Mouse (Mus musculus) spleen, postnatal 10 days (tissue): ENCODE measurements around the gene Olfr419.

Experiments used
- DNase-seq, 2 experiments: peaks; one replicate each; pipeline ENCODE4 v3.0.0; 2021 to 2022; ENCODE audit warnings: low spot score in 2 of 2

Gene Olfr419

DNA sequence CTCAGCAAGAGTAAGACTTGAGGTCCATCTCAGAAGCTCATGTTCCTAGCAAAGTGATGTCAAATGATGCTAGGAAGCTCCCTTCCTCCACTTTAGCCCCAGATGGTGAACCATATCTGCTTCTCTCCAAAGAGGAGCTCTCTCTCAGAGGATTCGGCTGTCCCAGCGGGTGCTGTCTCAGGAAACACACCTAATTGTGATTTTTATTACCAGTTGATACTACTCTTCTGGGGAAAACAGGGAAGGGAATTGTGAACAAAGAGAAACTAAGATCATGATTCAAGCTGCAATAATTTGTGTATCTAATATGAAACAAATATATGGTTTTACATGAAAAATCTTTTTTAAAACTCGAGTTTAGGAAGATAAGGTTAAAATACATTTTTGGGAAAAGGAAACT lies at the start of gene Olfr419:
Gene Olfr419 (minus strand): TSS at position 101 of the 400 bp plus-strand sequence.
- DNase-seq = no peak

DNA sequence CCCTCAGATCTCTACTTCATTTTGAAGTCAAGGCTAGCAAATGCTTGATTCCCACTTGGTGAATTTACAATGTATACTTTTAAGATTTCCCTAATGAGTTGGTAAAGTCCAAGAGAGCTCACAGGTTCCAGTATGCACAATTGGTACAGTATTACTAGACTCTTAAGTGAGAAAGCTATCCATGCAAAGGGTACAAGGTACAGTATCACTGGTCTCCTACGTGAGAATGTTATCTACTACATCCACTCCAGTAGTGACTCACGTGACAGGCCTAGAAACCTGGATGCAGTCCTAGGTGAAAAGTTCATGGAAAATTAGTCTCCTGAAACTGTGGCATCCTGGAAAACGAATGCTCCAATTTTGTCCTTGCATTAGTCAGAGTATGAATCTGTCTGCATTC lies 18.8 kb upstream of the Olfr419 start:
- no peak for DNase-seq

DNA sequence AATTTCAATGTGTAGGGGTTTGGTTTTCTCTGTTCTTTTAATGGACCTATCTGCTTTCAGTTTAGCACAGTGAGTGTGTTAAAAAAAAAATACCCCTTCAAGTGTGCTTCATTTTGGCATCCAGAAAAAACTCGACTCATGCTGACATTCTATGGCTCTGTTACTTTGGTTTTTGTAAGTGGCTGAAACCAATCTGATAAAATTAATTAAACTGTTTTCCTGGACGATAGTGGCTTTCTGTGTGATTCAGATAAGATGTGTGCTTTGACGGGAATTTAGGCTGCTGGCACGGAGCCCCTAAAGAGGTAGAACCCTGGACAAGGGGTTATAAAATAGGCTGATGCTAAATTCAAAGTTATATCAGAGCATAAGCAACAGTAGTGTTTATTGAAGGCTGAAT lies 17.3 kb upstream of the Olfr419 start:
- DNase-seq = no peak

DNA sequence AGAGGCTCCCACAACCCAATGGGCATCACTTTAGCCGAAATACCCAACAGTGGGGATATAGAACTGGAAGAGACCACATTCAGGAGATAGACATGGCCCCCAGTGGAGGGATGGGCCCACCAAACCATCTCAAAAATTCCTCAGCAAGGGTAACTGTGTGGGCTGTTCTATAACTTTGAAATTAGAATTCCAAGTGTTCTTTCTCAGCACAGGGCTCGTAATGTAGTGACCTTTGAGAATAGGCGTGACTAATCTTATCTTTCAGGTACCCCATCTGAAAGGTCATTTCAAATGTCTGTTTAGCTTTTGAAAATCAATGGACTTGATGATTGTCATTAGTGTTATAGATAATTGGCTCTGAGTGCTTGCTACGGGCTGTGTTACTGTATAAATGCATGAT lies 16.0 kb upstream of the Olfr419 start:
- no peak for DNase-seq

DNA sequence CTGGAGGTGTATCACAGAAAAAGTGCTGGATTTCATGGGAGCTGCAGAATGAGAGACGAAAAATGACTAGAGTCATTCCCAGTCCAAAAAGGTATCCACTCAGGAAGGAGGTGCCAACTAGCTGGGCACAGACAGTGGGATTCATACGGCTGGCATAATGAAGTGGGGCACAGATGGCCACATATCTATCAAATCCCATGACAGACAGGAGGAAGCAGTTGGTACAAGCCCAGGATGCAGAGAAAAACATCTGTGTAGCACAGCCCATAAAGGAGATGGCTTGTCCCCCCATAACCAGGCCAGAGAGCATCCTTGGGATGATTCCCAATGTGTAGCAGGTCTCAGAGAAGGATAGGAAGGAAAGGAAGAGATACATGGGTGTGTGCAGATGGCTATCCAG lies 1.5 kb downstream of the Olfr419 start:
- DNase-seq = no peak

DNA sequence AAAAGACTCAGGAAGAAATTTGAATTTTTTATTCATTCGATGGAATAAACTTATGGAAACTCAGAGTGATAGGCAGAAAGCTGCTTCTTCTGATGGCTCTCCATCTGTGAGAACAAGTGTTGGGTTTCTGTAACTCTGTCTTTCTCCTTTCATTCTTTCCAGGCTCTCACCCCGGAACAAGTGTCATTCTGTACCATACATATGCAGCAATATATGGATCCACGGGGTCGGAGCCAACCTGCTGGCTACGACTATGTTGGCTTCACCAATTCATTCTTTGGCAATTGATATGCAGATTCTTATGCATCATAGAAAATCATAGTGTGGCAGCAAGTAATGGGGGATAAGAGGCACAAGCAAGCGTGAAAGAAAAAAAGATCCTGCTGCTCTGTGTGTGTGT lies 4.7 kb downstream of the Olfr419 start:
- DNase-seq = no peak

DNA sequence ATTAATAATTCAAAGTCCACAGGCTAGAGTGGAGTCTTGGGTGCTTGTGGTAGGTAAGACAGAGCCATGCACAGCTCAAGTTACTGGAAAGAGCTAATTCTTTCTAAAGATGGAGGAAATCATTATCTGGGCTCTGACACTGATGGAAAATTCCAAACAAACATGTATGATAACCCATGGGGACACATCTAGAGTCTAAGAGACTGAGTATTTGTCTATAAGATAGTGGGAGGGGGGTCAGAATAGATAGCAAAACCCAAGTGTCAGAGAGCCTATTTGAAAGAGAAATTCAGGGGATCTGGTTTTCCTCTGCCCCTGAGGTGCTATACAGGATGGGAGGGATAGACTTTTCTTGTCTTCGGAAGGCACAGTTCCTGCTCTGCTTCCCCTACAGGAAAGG lies 5.8 kb downstream of the Olfr419 start:
- no peak for DNase-seq

DNA sequence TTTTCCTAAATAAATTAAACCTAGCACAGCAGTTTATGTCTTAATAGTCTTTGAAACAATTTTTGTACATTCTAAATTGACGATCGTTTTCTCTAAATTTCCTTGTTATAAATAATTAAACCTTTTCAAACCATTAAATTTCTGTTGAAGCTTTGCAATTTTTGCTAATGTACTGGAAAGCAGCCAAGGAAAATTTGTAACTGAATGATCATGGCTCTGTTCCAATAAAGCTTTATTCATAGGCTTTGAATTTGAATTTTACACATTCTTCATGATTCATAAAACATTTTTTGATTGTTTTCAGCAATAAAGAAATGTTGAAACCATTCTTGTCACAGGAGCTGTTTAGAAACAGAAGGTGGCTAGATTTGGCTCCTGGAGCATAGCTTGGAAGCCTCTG lies 7.2 kb downstream of the Olfr419 start:
- no peak for DNase-seq

DNA sequence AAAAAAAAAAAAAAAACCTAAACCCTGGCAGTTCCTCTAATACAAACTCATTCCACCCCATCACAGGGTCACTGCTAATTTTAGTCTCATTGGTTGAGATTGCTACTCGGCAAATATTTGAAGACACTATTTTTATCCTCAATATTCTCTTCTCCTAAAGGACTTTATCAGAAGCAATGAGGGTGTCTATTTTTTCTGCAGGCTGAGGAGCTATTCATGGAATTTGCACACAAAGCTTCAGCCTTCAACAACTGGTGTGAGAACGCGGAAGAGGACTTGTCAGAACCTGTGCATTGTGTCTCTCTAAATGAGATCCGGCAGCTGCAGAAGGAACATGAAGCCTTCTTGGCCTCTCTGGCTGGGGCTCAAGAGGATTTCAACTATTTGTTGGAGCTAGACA lies 11.9 kb downstream of the Olfr419 start:
- DNase-seq = no peak

DNA sequence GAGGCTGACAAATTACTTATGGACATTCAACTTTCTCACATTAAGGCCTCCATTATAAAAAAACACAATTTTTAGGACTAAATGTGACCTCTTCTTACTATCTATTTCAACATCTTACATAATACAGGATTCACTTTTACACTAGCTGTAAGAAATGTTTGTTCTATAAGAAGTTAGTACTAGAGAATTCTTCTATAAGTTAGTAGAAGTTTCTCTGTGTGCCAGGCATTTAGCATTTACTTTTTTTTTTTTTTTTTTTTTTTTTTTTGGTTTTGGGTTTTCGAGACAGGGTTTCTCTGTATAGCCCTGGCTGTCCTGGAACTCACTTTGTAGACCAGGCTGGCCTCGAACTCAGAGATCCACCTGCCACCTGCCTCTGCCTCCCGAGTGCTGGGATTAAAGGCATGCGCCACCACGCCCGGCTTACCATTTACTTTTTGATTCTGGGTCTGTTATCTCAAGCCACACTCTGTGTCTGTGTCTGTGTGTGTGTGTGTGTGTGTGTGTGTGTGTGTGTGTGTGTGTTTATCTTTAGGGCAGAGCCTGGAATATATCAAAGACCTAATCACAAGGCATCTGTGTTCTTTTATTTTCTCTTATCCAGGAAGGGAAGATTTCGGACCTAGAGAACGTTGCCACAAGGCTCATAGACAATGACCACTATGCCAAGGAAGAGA lies 35.2 kb downstream of the Olfr419 start:
- DNase-seq = no peak

DNA sequence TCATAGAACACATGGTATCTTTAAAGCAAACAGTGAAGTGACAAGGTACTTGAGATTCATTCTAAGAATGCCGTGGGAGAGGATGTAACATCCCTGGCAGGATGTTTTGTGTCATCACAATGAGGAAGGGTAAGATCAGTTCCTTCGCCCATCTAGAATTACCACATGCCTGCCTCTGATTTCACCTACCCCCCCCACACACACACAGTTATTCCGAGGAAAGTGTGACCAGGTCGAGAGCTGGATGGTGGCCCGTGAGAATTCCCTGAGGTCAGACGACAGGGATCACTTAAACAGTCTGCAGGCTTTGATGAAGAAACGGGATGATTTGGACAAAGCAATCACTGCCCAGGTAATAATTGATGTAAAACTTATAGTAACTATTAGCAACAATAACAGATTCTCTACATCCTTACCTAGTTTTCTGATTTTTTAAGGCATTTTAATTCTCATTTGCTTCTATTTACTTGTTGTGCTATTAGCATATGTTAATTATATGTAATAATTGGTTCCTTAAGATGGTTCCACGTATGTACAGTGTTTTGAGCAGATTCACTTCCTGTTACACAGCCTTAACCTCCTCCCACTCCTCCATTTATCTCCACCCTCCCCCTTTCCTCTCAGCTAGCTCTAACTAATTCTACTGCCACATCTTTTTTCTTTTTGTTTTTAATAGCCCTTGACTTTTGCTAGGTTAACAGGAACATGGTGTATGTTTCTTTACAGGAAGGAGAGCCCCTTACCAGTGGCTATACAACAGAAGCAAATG lies 36.4 kb downstream of the Olfr419 start:
- DNase-seq = no peak

DNA sequence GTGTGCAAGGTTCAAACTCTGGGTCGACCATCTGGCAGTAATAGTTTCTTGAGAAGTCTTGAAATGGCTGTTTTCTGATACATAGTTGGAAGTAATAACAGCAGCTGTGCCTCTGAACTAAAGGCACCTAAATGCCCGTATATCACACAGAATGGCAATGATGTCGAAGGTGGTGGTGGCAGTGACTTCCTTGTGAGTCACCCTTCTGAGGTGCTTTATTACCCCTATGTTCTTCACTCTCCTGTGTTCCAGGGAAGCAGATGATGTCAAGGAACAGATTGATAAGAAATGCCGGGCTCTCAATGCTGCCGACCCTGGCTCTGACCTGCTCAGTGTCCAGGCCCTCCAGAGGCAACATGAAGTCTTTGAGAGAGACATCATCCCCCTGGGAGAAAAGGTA lies 39.6 kb downstream of the Olfr419 start:
- DNase-seq = no peak

DNA sequence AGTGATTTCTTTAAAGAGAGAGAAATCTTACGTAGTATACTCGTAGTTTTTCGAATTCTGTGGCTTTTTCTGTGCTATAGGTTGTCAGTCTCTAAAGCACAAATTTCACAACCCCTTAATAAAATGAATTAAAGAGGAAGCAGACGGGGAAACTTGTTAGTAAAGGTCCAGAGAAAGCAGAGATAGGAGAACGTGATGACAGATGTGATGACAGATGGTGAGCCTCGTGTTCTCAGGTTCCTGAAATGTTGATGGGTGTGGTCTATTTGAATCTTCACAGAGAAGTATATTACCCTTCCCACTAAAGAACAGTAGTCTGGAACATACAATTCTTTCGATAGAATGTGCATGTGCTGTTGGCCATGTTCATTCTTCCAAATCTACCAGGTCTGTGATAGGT lies 47.2 kb downstream of the Olfr419 start:
- DNase-seq = no peak
